In the genomic region with DNA sequence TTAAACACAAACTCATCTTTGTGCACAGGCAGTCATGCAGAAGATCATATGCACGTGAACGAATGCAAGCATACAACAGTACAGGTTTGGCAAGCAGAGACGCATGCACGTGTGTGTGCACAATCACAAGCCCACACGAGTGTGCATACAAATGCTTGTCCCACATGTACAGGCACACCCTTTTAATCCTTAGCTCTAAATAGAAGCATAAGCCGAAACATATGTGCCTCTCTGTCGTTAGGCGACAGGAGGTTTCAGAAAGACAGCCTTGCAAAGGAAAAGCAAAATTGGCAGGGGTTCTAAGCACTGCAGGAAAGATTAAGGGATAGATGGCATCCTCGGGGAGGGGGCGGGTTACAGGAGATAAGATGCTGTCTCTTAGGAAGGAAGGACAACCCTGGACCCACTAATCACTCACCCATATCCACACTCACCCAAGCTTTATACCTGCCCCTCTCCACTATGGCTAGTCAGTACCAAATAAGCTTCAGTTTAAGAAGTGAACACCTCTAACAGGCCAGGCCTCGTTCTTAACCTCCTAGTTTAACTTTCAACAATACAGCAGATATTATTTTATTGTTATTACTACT, we compare ENCODE assay signal across 12 mouse cellular contexts. TPM values are rescaled to one million over a fixed set of nuclear protein-coding genes. Genes with fewer than 3 reads are reported as not detected.
DNase-seq lines count a peak whose midpoint lies in the region; ATAC-seq and TF ChIP-seq lines count a peak whose summit lies in the region.
"Had no signal": no experiment of that assay in that cellular context is flagged by ENCODE, and none has a peak within 500 bp of the region (broad histone marks: within the 10 kb centered on the region; RNA-seq: fewer than 3 reads in every experiment).

No protein-coding gene starts in this region.

- no peak overlapping the region for H3K9ac ChIP-seq in kidney, postnatal 0 days (ENCODE audit: low read depth, low read length)
- H3K9ac ChIP-seq in kidney, embryonic 16.5 days (replicated peaks; ENCODE audit: low read length), result no peak overlapping the region
- no peak overlapping the region for H3K9ac ChIP-seq in forebrain, embryonic 15.5 days (replicated peaks)
- no peak overlapping the region for H3K9ac ChIP-seq in midbrain, embryonic 13.5 days (replicated peaks)

- no peaks in the 10 kb centered on the region for H3K9me3 ChIP-seq in kidney, postnatal 0 days (replicated peaks; ENCODE audit: low read length)
- no peaks in the 10 kb centered on the region for H3K9me3 ChIP-seq in kidney, embryonic 16.5 days (ENCODE audit: low read length)
- no peaks in the 10 kb centered on the region for H3K9me3 ChIP-seq in forebrain, embryonic 15.5 days
- H3K9me3 ChIP-seq in midbrain, embryonic 13.5 days, result no peaks in the 10 kb centered on the region

- DNase-seq in cerebellum, adult 2 months, result peak in 1 of 2 experiments; percentile 44
- no peak for DNase-seq in cerebellum, adult 8-10 months
- DNase-seq in kidney, postnatal 0 days (ENCODE audit: low spot score), result no peak
- DNase-seq in lung, postnatal 4 days, result no peak
- DNase-seq: adrenal gland, postnatal 25 days had no signal

- H3K36me3 ChIP-seq in kidney, postnatal 0 days (ENCODE audit: insufficient read depth, low read length), result no peaks in the 10 kb centered on the region
- H3K36me3 ChIP-seq in kidney, embryonic 16.5 days (ENCODE audit: insufficient read depth, low read length), result no peaks in the 10 kb centered on the region
- H3K36me3 ChIP-seq in forebrain, embryonic 15.5 days, result no peaks in the 10 kb centered on the region
- no peaks in the 10 kb centered on the region for H3K36me3 ChIP-seq in midbrain, embryonic 13.5 days

- 18% methylated on average over 11 of the region's 11 CpGs for WGBS in cerebellum, adult 2 months
- WGBS in kidney, postnatal 0 days, result 73% methylated on average over 11 of the region's 11 CpGs
- WGBS in kidney, embryonic 16.5 days, result 76% methylated on average over 11 of the region's 11 CpGs
- 47% methylated on average over 11 of the region's 11 CpGs for WGBS in forebrain, embryonic 15.5 days
- 46% methylated on average over 11 of the region's 11 CpGs for WGBS in midbrain, embryonic 13.5 days

- H3K27me3 ChIP-seq in cerebellum, adult 2 months (ENCODE audit: control insufficient read depth, insufficient read depth, low read length), result no peaks in the 10 kb centered on the region
- H3K27me3 ChIP-seq in kidney, postnatal 0 days (ENCODE audit: insufficient read depth, low read length), result no peaks in the 10 kb centered on the region
- H3K27me3 ChIP-seq in kidney, embryonic 16.5 days (ENCODE audit: insufficient read depth, low read length), result no peaks in the 10 kb centered on the region
- H3K27me3 ChIP-seq in forebrain, embryonic 15.5 days, result no peaks in the 10 kb centered on the region
- no peaks in the 10 kb centered on the region for H3K27me3 ChIP-seq in midbrain, embryonic 13.5 days

- peaks cover 9% of the 10 kb centered on the region; the same call in 1 of the 2 replicates for H3K4me1 ChIP-seq in cerebellum, adult 2 months (ENCODE audit: control insufficient read depth, insufficient read depth, low read length)
- H3K4me1 ChIP-seq in kidney, postnatal 0 days (replicated peaks; ENCODE audit: insufficient read depth, low read length), result no peaks in the 10 kb centered on the region
- no peaks in the 10 kb centered on the region for H3K4me1 ChIP-seq in kidney, embryonic 16.5 days (ENCODE audit: insufficient read depth, low read length)
- H3K4me1 ChIP-seq in forebrain, embryonic 15.5 days, result peaks cover 16% of the 10 kb centered on the region
- peaks cover 18% of the 10 kb centered on the region for H3K4me1 ChIP-seq in midbrain, embryonic 13.5 days (replicated peaks)

- no peak for ATAC-seq in kidney, postnatal 0 days (replicated peaks; ENCODE audit: low FRiP score, low read depth)
- ATAC-seq in kidney, embryonic 16.5 days (ENCODE audit: low FRiP score, low TSS enrichment), result no peak
- ATAC-seq in forebrain, embryonic 15.5 days (replicated peaks), result peak; percentile 79
- ATAC-seq in midbrain, embryonic 13.5 days, result peak; percentile 80
- ATAC-seq in megakaryocyte, adult 5-6 weeks (ENCODE audit: poor library complexity, severe bottlenecking), result no peak

- no peak for TF ChIP-seq CTCF in cerebellum, adult 2 months (IDR thresholded peaks at IDR 0.05; ENCODE audit: borderline replicate concordance, insufficient read depth, low read depth, low read length)
- TF ChIP-seq CTCF in kidney, postnatal 0 days (IDR thresholded peaks at IDR 0.05; ENCODE audit: low read depth), result no peak

- H3K4me3 ChIP-seq in cerebellum, adult 2 months (replicated peaks; ENCODE audit: insufficient read depth, low read depth, low read length), result peak overlapping the region; percentile 33
- no peak overlapping the region for H3K4me3 ChIP-seq in kidney, postnatal 0 days (replicated peaks; ENCODE audit: low read depth, low read length)
- H3K4me3 ChIP-seq in kidney, embryonic 16.5 days (ENCODE audit: low read length), result no peak overlapping the region
- H3K4me3 ChIP-seq in forebrain, embryonic 15.5 days, result no peak overlapping the region
- H3K4me3 ChIP-seq in midbrain, embryonic 13.5 days (replicated peaks), result no peak overlapping the region
- H3K4me3 ChIP-seq: erythroblast, embryonic 14.5 days had no signal

- no peak for TF ChIP-seq POLR2A in cerebellum, adult 2 months (IDR thresholded peaks at IDR 0.05; ENCODE audit: borderline replicate concordance, insufficient read depth, low read length)

- H3K27ac ChIP-seq in cerebellum, adult 2 months (ENCODE audit: insufficient read depth, low read length), result peak overlapping the region; percentile 46; the same call in 1 of the 2 replicates
- H3K27ac ChIP-seq in kidney, postnatal 0 days, result peak overlapping the region; percentile 54; the same call in 1 of the 2 replicates
- no peak overlapping the region for H3K27ac ChIP-seq in kidney, embryonic 16.5 days (ENCODE audit: low read length)
- H3K27ac ChIP-seq in forebrain, embryonic 15.5 days (replicated peaks), result peak overlapping the region; percentile 74
- H3K27ac ChIP-seq in midbrain, embryonic 13.5 days, result peak overlapping the region; percentile 80

- no peak overlapping the region for H3K4me2 ChIP-seq in kidney, postnatal 0 days (ENCODE audit: low read length)
- no peak overlapping the region for H3K4me2 ChIP-seq in kidney, embryonic 16.5 days (replicated peaks; ENCODE audit: low read depth, low read length)
- no peak overlapping the region for H3K4me2 ChIP-seq in forebrain, embryonic 15.5 days (replicated peaks)
- H3K4me2 ChIP-seq in midbrain, embryonic 13.5 days (replicated peaks), result no peak overlapping the region

RNA-seq across cellular contexts. Expression of gene Strbp, which starts 19.9 kb away (rescaled TPM):
- 49.5 and 50.6 TPM in 2 replicates for polyA plus RNA-seq in cerebellum, adult 2 months (2012; rRNA removed)
- 39.4 and 42.0 TPM in 2 replicates for polyA plus RNA-seq in kidney, postnatal 0 days (2015; fragmentation: Nextera tagmentation; extraction: Ambion mirVana)
- polyA plus RNA-seq in kidney, embryonic 16.5 days (2015; fragmentation: Nextera tagmentation; extraction: Ambion mirVana), result 38.7 and 39.0 TPM in 2 replicates
- polyA plus RNA-seq in forebrain, embryonic 15.5 days (2015; fragmentation: Nextera tagmentation; extraction: Ambion mirVana), result 109 and 110 TPM in 2 replicates
- 118 and 123 TPM in 2 replicates for polyA plus RNA-seq in midbrain, embryonic 13.5 days (2015; fragmentation: Nextera tagmentation; extraction: Ambion mirVana)
- total RNA-seq in megakaryocyte, adult 5-6 weeks (2015), result 13.5 and 19.3 TPM in 2 replicates
- total RNA-seq in megakaryocyte, adult 5-6 weeks (2017), result 15.8 and 22.2 TPM in 2 replicates

RNA-seq across cellular contexts. Expression of gene Crb2, which starts 52.5 kb away (rescaled TPM):
- polyA plus RNA-seq in cerebellum, adult 2 months (2012; rRNA removed), result 1.1 and 1.4 TPM in 2 replicates
- 3.1 and 3.3 TPM in 2 replicates for polyA plus RNA-seq in kidney, postnatal 0 days (2015; fragmentation: Nextera tagmentation; extraction: Ambion mirVana)
- polyA plus RNA-seq in kidney, embryonic 16.5 days (2015; fragmentation: Nextera tagmentation; extraction: Ambion mirVana), result 4.5 and 4.6 TPM in 2 replicates
- polyA plus RNA-seq in forebrain, embryonic 15.5 days (2015; fragmentation: Nextera tagmentation; extraction: Ambion mirVana), result 7.1 and 8.4 TPM in 2 replicates
- 8.5 and 10.3 TPM in 2 replicates for polyA plus RNA-seq in midbrain, embryonic 13.5 days (2015; fragmentation: Nextera tagmentation; extraction: Ambion mirVana)
- total RNA-seq in megakaryocyte, adult 5-6 weeks (2015), result not detected in 2 replicates
- total RNA-seq in megakaryocyte, adult 5-6 weeks (2017), result not detected in 2 replicates
- total RNA-seq: common myeloid progenitor, adult 5-6 weeks; liver, adult 2 months had no signal
- polyA plus RNA-seq: erythroblast, embryonic 14.5 days had no signal

Comparison
In these comparisons a context has a peak if more than half of its experiments do, and no peak if none do; other contexts are left out.
1. ATAC-seq: peak in forebrain, embryonic 15.5 days (single experiment) and midbrain, embryonic 13.5 days (single experiment); none in kidney, postnatal 0 days (single experiment), kidney, embryonic 16.5 days (single experiment) and megakaryocyte, adult 5-6 weeks (single experiment).